Mouse (Mus musculus): Measurements from ENCODE around the gene Cebpb. TPM values are rescaled to one million over a fixed set of nuclear protein-coding genes. Genes with fewer than 3 reads are reported as not detected.

Cebpb gene
- polyA plus RNA-seq, 1 experiment from 2014 or later, result 3.6 TPM

GRCm38 (mm10) chr2:167672212-167672685, 16.5 kb upstream of the Cebpb start:
- WGBS, result 37% methylated on average over 13 of the region's 13 CpGs
- no peak overlapping the region for H3K27ac ChIP-seq
- no peaks in the 10 kb centered on the region; the same call in 1 of the 2 replicates for H3K27me3 ChIP-seq (replicated peaks)
- H3K36me3 ChIP-seq, result no peaks in the 10 kb centered on the region
- H3K4me2 ChIP-seq (replicated peaks), result peak overlapping the region; percentile 31
- H3K9ac ChIP-seq, result no peak overlapping the region
- H3K9me3 ChIP-seq, result no peaks in the 10 kb centered on the region
- H3K4me1 ChIP-seq, result no peaks in the 10 kb centered on the region
- ATAC-seq (ENCODE audit: low FRiP score, low read depth), result peak; percentile 33; the same call in 1 of the 2 replicates
- H3K4me3 ChIP-seq, result no peak overlapping the region

DNA sequence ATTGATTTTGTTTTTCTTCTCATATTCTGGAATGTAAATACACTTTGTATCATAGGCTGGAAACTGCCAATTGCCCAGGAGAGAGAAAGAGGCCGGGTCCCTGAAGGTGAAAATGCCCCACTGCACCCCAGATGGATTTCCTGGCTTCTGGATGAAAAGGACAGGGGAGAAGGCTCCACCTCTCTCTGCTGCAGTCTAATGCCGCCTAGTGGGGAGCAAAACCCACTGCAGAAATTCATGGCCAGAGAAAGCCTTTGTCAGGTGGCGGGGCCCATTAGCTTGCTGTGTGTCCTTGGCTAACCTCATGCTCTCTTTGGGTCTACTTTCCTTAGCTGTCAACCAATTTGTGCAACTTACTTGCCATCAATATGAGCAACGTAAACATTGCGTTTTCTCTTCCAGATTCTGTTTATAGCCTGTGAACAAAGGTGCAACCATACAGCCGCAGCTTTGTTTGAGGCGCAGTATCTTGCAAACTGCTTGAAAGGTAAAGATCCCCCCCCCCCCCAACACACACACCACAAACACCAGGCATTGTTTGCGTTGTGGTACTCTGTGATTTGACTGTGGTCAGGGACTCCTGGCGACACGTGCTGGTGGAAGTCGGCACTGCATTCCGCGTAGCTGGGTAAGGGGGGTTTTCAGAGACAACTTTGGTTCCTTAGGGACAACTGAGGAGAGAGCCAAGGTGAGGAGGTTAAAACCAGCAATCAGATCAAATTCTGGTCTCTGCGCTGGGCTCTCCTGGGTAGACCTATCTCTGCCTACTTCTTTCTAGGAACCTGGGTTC, 13.4 kb upstream of the Cebpb start:
- H3K27ac ChIP-seq, result no peak overlapping the region
- no peak overlapping the region for H3K4me3 ChIP-seq
- H3K9me3 ChIP-seq, result no peaks in the 10 kb centered on the region
- no peak overlapping the region for H3K9ac ChIP-seq
- no peaks in the 10 kb centered on the region for H3K4me1 ChIP-seq
- H3K27me3 ChIP-seq (replicated peaks), result no peaks in the 10 kb centered on the region; the same call in 1 of the 2 replicates
- ATAC-seq (ENCODE audit: low FRiP score, low read depth), result no peak
- no peaks in the 10 kb centered on the region for H3K36me3 ChIP-seq
- H3K4me2 ChIP-seq (replicated peaks), result no peak overlapping the region
- WGBS, result 40% methylated on average over 14 of the region's 14 CpGs

GRCm38 (mm10) chr2:167678600-167678999, 10.1 kb upstream of the Cebpb start:
- no peak overlapping the region for H3K9ac ChIP-seq
- no peak overlapping the region for H3K27ac ChIP-seq
- WGBS, result 44% methylated on average over 5 of the region's 5 CpGs
- H3K4me1 ChIP-seq, result no peaks in the 10 kb centered on the region
- H3K4me3 ChIP-seq, result no peak overlapping the region
- H3K27me3 ChIP-seq (replicated peaks), result no peaks in the 10 kb centered on the region
- no peak for ATAC-seq (ENCODE audit: low FRiP score, low read depth)
- no peak overlapping the region for H3K4me2 ChIP-seq (replicated peaks)
- H3K36me3 ChIP-seq, result no peaks in the 10 kb centered on the region
- H3K9me3 ChIP-seq, result no peaks in the 10 kb centered on the region

DNA sequence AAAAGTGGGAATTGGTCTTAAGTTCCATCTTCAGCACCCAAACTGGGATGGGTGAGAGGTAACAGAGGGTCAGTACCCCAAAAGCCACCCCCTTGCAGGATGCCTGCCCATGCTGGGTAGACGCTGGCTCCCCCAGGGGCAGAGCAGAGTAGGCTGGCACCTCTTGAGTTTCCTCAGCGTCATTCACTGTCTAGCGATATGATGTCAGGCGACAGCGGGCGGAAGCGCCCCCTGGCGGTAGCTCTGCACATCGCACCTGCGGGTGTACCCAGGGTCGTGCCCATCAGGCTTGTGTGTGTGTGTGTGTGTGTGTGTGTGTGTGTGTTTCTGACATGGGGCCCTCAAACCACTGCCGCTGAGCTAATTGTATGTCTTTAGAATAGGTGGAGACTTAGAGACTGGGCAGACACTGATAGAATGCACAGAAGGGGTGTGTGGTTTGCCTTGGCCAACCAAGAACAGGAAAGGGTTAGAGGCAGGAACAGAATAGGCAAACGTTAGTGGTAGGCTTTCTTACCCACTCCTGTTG, 8.7 kb upstream of the Cebpb start:
- Histone ChIP-seq H3K4me2 (replicated peaks) (no peak overlapping the region), H3K27me3 (replicated peaks) (peaks cover 4% of the 10 kb centered on the region; the same call in 1 of the 2 replicates), H3K4me1 (no peaks in the 10 kb centered on the region), H3K36me3 (no peaks in the 10 kb centered on the region), H3K4me3 (no peak overlapping the region), H3K9ac (no peak overlapping the region), H3K27ac (no peak overlapping the region), H3K9me3 (no peaks in the 10 kb centered on the region)
- WGBS, result under 1% methylated on average over 13 of the region's 13 CpGs
- ATAC-seq (ENCODE audit: low FRiP score, low read depth), result peak; percentile 79

DNA sequence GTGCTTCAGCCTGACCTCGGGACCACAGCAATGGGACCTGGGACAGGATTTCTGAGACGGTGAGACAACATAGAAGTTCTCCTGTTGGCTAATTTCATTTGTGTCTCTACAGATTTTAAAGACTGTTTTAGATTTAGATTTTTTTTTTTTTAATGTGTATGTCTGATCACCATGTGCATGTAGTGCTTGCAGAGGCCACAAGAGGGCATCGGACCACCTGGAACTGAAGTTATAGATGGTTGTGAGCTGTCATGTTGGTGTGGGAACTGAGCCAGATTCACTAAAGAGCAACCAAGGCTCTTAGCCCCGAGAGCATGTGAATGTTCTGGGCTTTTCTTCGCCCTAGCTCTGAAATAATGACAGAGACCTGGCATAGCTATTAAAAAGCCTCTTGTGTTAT, 8.1 kb upstream of the Cebpb start:
- no peak overlapping the region for H3K4me3 ChIP-seq
- H3K27ac ChIP-seq, result no peak overlapping the region
- 49% methylated on average over 5 of the region's 5 CpGs for WGBS
- no peaks in the 10 kb centered on the region for H3K9me3 ChIP-seq
- no peak for ATAC-seq (ENCODE audit: low FRiP score, low read depth)
- peaks cover 8% of the 10 kb centered on the region; the same call in 1 of the 2 replicates for H3K27me3 ChIP-seq (replicated peaks)
- no peaks in the 10 kb centered on the region for H3K4me1 ChIP-seq
- H3K4me2 ChIP-seq (replicated peaks), result no peak overlapping the region
- H3K9ac ChIP-seq, result no peak overlapping the region
- H3K36me3 ChIP-seq, result no peaks in the 10 kb centered on the region

DNA sequence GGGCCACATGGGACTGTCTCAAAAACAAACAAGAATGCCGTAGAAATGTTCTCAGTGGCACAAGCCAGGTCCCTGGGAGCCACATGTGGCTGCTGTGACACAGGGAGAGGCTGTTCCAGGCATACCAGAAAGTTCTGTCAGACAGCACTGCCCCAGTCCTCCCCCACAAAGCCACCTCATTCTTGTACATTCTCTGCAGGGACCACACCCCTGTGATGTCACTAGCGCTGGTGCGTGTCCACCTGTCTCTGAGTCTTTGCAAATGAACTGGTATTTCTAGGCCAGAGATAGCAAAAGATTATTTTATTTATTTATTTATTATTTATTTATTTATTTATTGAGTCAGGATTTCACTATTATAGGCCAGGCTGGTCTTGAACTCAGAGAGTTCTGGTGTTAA, 5.0 kb upstream of the Cebpb start:
- Histone ChIP-seq H3K36me3 (no peaks in the 10 kb centered on the region), H3K4me2 (replicated peaks) (no peak overlapping the region), H3K4me3 (no peak overlapping the region), H3K9ac (no peak overlapping the region), H3K4me1 (no peaks in the 10 kb centered on the region), H3K9me3 (no peaks in the 10 kb centered on the region), H3K27ac (no peak overlapping the region), H3K27me3 (replicated peaks) (peaks cover 32% of the 10 kb centered on the region)
- no peak for ATAC-seq (ENCODE audit: low FRiP score, low read depth)
- 84% methylated on average over 3 of the region's 3 CpGs for WGBS

DNA sequence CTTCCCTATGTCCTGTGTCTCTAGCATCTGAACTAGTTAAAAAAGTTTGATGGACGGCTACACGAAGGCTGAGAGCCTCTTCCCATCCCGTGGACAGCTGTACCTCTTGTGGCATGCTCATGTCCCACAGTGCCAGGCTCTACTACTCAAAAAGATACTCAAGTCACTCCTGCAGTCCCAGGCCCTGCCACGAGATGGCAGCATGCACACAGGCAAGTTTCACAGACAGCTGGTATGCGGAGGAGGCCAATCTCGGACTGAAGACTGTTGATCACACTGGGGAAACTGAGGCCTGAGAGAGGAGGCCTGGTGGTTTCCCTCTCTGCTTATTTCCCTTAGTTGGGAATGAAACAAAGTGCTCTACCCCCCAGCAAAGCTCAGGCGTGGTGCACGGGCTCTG, 3.6 kb upstream of the Cebpb start:
- Histone ChIP-seq H3K9me3 (no peaks in the 10 kb centered on the region), H3K9ac (no peak overlapping the region), H3K27me3 (replicated peaks) (peaks cover 45% of the 10 kb centered on the region), H3K4me3 (no peak overlapping the region), H3K27ac (no peak overlapping the region), H3K4me2 (replicated peaks) (no peak overlapping the region), H3K4me1 (peaks cover 11% of the 10 kb centered on the region; the same call in 1 of the 2 replicates), H3K36me3 (no peaks in the 10 kb centered on the region)
- 7% methylated on average over 8 of the region's 8 CpGs for WGBS
- ATAC-seq (ENCODE audit: low FRiP score, low read depth), result 0 out of 2 replicates have a peak, but pooled peaks have one; percentile 23

DNA sequence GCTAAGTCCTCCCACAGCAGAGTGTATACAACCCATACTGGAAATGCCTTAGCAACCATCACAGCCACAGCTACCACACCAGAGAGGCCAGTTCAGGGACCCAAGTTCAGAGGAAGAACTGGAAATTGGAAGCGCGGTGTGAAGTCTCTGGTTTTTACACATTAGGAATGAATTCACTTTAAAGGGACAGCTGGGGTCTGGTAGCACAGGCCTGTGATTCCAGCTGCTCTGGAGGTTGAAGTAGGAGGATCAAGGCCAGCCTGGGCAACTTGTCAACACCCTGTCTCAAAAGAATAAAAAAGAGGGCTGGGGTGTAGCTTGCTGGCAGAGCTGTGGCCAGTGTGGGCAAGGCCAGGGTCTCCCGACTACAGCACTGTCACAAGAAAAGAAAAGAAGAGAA, 2.9 kb upstream of the Cebpb start:
- H3K27me3 ChIP-seq (replicated peaks), result peaks cover 51% of the 10 kb centered on the region

DNA sequence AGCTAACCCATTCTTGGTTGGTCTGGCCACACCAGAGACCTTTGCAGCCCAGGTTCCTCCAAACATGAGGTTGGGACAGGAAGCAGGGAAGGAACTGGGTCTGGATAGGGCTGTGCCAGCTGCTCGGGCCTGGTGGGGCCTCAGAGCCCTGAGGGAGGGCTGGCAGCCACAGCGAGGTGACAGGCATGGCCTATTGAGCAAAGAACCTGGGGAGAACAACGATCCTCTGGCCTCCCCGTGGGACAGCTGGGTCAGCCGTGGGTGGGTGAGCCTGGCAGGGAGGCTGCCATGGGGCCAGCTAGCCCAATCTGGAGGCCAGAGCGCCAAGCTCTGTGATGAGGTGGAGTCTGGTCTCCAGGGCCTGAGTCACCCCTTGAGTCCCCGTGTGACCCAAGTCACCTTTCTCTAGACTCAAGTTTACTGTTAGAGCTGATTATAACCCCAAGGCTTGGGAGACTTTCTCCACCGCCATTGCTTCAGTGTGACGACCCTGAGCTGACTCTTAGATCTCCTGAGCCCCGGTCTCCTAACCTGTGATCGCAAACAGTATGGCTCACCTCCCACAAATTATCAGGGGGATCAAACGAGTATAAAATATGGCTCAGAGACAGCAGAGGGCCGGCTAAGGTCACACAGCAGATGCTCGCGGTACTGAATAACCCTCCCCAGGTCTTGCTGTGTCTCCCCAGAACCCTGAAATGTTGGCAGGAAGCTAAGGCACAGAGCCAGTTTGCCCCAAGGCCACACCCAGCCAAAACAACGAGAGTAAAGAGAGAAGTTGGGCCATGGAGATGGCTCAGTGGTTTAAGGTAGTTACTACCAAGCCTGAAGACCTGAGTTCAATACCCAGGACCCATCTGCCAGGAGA, 2.1 kb upstream of the Cebpb start:
- WGBS, result 79% methylated on average over 16 of the region's 16 CpGs

More for the DNA sequence above, 2.9 kb upstream of the Cebpb start:
- no peak overlapping the region for H3K4me2 ChIP-seq (replicated peaks)
- H3K27ac ChIP-seq, result no peak overlapping the region
- H3K9ac ChIP-seq, result no peak overlapping the region
- WGBS, result 81% methylated on average over 3 of the region's 3 CpGs
- ATAC-seq (ENCODE audit: low FRiP score, low read depth), result no peak
- H3K4me3 ChIP-seq, result no peak overlapping the region
- H3K4me1 ChIP-seq, result peaks cover 11% of the 10 kb centered on the region; the same call in 1 of the 2 replicates
- H3K9me3 ChIP-seq, result no peaks in the 10 kb centered on the region
- H3K36me3 ChIP-seq, result no peaks in the 10 kb centered on the region

GRCm38 (mm10) chr2:167687250-167687586, 1.5 kb upstream of the Cebpb start:
- H3K4me1 ChIP-seq, result peaks cover 11% of the 10 kb centered on the region; the same call in 1 of the 2 replicates
- no peak for ATAC-seq (ENCODE audit: low FRiP score, low read depth)
- no peak overlapping the region for H3K27ac ChIP-seq
- H3K27me3 ChIP-seq (replicated peaks), result peaks cover 65% of the 10 kb centered on the region
- no peaks in the 10 kb centered on the region for H3K9me3 ChIP-seq
- H3K4me3 ChIP-seq, result no peak overlapping the region
- no peak overlapping the region for H3K9ac ChIP-seq
- no peak overlapping the region for H3K4me2 ChIP-seq (replicated peaks)
- no peaks in the 10 kb centered on the region for H3K36me3 ChIP-seq
- 80% methylated on average over 4 of the region's 4 CpGs for WGBS

More for the DNA sequence above, 2.1 kb upstream of the Cebpb start:
- no peak for ATAC-seq (ENCODE audit: low FRiP score, low read depth)
- Histone ChIP-seq H3K36me3 (no peaks in the 10 kb centered on the region), H3K4me1 (peaks cover 11% of the 10 kb centered on the region; the same call in 1 of the 2 replicates), H3K4me3 (no peak overlapping the region), H3K27ac (no peak overlapping the region), H3K4me2 (replicated peaks) (no peak overlapping the region), H3K27me3 (replicated peaks) (peaks cover 59% of the 10 kb centered on the region), H3K9me3 (no peaks in the 10 kb centered on the region), H3K9ac (no peak overlapping the region)

GRCm38 (mm10) chr2:167687651-167688101, 1.0 kb upstream of the Cebpb start:
- no peak overlapping the region for H3K27ac ChIP-seq
- peaks cover 67% of the 10 kb centered on the region for H3K27me3 ChIP-seq (replicated peaks)
- H3K4me3 ChIP-seq, result no peak overlapping the region
- H3K9ac ChIP-seq, result no peak overlapping the region
- H3K4me1 ChIP-seq, result peaks cover 11% of the 10 kb centered on the region; the same call in 1 of the 2 replicates
- 0 out of 2 replicates have a peak, but pooled peaks have one; percentile 10 for ATAC-seq (ENCODE audit: low FRiP score, low read depth)
- WGBS, result 60% methylated on average over 11 of the region's 11 CpGs
- no peaks in the 10 kb centered on the region for H3K9me3 ChIP-seq
- no peaks in the 10 kb centered on the region for H3K36me3 ChIP-seq
- H3K4me2 ChIP-seq (replicated peaks), result peak overlapping the region; percentile 93; the same call in 1 of the 2 replicates

DNA sequence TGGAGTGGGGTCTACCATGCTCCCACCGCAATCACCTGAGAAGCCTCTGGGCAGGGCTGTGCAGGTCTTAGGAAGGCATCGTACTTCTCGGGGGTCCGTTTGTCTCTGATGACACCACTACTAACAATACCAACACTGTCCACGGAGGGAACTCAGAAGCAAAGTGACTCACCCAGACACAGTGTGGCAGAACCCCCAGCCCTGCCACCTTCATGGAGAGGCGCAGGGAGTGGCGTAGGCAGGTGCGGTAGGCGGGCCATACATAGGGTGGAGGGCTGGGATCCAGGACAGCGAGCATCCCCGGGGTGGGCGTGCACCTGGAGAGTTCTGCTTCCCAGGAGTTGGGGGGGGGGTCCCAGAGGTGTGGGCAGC, 603 bp upstream of the Cebpb start:
- Histone ChIP-seq H3K27me3 (replicated peaks) (peaks cover 67% of the 10 kb centered on the region), H3K27ac (no peak overlapping the region)

More for the DNA sequence above, 603 bp upstream of the Cebpb start:
- H3K9me3 ChIP-seq, result no peaks in the 10 kb centered on the region
- H3K4me2 ChIP-seq (replicated peaks), result peak overlapping the region; percentile 93
- peak overlapping the region; percentile 58 for H3K4me3 ChIP-seq
- H3K4me1 ChIP-seq, result peaks cover 11% of the 10 kb centered on the region; the same call in 1 of the 2 replicates
- no peaks in the 10 kb centered on the region for H3K36me3 ChIP-seq
- ATAC-seq (ENCODE audit: low FRiP score, low read depth), result peak; percentile 27; the same call in 1 of the 2 replicates
- H3K9ac ChIP-seq, result peak overlapping the region; percentile 57; the same call in 1 of the 2 replicates
- 25% methylated on average over 12 of the region's 12 CpGs for WGBS
